Mouse (Mus musculus): ENCODE measurements around the gene C2cd3.

C2cd3 gene

GRCm38 (mm10) chr7:100371495-100372451 is at the start of gene C2cd3, which contains the start of gene Ppme1:
Gene C2cd3, plus strand, starts transcription at chr7:100372233.
Gene Ppme1, minus strand, starts transcription at chr7:100372307.
- peak; percentile 98 for DNase-seq

GRCm38 (mm10) chr7:100323721-100324120 is 48.3 kb upstream of the C2cd3 start:
- no peak for DNase-seq

GRCm38 (mm10) chr7:100325482-100325881 is 46.6 kb upstream of the C2cd3 start:
- peak; percentile 60 for DNase-seq

GRCm38 (mm10) chr7:100327514-100327913 is 44.5 kb upstream of the C2cd3 start:
- no peak for DNase-seq

GRCm38 (mm10) chr7:100328636-100329035 is 43.4 kb upstream of the C2cd3 start:
- DNase-seq: no peak

- DNase-seq: no peak
Measured at GRCm38 (mm10) chr7:100331269-100331668, 40.8 kb upstream of the C2cd3 start.

GRCm38 (mm10) chr7:100335921-100336320 is 36.1 kb upstream of the C2cd3 start:
- DNase-seq: no peak

- DNase-seq: no peak
Measured at GRCm38 (mm10) chr7:100354984-100355383, 17.0 kb upstream of the C2cd3 start.

GRCm38 (mm10) chr7:100356324-100356723 is 15.7 kb upstream of the C2cd3 start:
- DNase-seq: no peak

GRCm38 (mm10) chr7:100356768-100357167 is 15.3 kb upstream of the C2cd3 start:
- no peak for DNase-seq

- DNase-seq: no peak
Measured at GRCm38 (mm10) chr7:100357856-100358255, 14.2 kb upstream of the C2cd3 start.

GRCm38 (mm10) chr7:100363162-100363561 is 8.9 kb upstream of the C2cd3 start:
- no peak for DNase-seq

- no peak for DNase-seq
Measured at GRCm38 (mm10) chr7:100364888-100365287, 7.1 kb upstream of the C2cd3 start.

- no peak for DNase-seq
Measured at GRCm38 (mm10) chr7:100372452-100372980, 483 bp downstream of the C2cd3 start.

- no peak for DNase-seq
Measured at GRCm38 (mm10) chr7:100378257-100378656, 6.2 kb downstream of the C2cd3 start.

- DNase-seq: no peak
Measured at GRCm38 (mm10) chr7:100381161-100381560, 9.1 kb downstream of the C2cd3 start.

- DNase-seq: no peak
Measured at GRCm38 (mm10) chr7:100383207-100383606, 11.2 kb downstream of the C2cd3 start.

- DNase-seq: no peak
Measured at GRCm38 (mm10) chr7:100388174-100388573, 16.1 kb downstream of the C2cd3 start.

- DNase-seq: peak; percentile 15
Measured at GRCm38 (mm10) chr7:100390166-100390565, 18.1 kb downstream of the C2cd3 start.

GRCm38 (mm10) chr7:100392265-100392664 is 20.2 kb downstream of the C2cd3 start:
- DNase-seq: peak; percentile 24

- DNase-seq: no peak
Measured at GRCm38 (mm10) chr7:100399231-100399913, 27.3 kb downstream of the C2cd3 start.

- DNase-seq: no peak
Measured at GRCm38 (mm10) chr7:100400899-100401539, 29.0 kb downstream of the C2cd3 start.

- no peak for DNase-seq
Measured at GRCm38 (mm10) chr7:100402715-100403114, 30.7 kb downstream of the C2cd3 start.
